Mouse (Mus musculus) olfactory bulb, adult 2 months (tissue): ENCODE data around the gene 1700020L24Rik.

Experiments
- CTCF ChIP-seq: fragments of 200-500 bp; IDR thresholded peaks from 2 replicates; pipeline ENCODE4 v1.5.1; 2012; ENCODE audit warnings: low read depth, mild to moderate bottlenecking, low read length, moderate library complexity; ENCODE audit not compliant: insufficient read depth
- POLR2A ChIP-seq: fragments of 200-500 bp; IDR thresholded peaks from 2 replicates; pipeline ENCODE4 v1.6.1; 2012; ENCODE audit warnings: mild to moderate bottlenecking, low read depth, low read length, moderate library complexity; ENCODE audit not compliant: insufficient read depth

GRCm38 (mm10) chr11:83432533-83432932 lies 4.9 kb upstream of the 1700020L24Rik start:
- no peak for TF ChIP-seq POLR2A
- no peak for TF ChIP-seq CTCF
